Mouse (Mus musculus): ENCODE measurements around the gene Nudt13.
"Not testable (repeated sequence)": the region's sequence is repeated elsewhere in the genome, so short reads cannot be mapped to it uniquely, and the experiment has no call there.

Gene Nudt13

GRCm38 (mm10) chr14:20294117-20294892 lies at the start of gene Nudt13:
Gene Nudt13 (plus strand): TSS chr14:20294697.
- peak; percentile 97 for DNase-seq (ENCODE audit: low read depth, low spot score)

GRCm38 (mm10) chr14:20245318-20245717 lies 49.2 kb upstream of the Nudt13 start:
- DNase-seq (ENCODE audit: low read depth, low spot score), result no peak

GRCm38 (mm10) chr14:20245861-20246260 lies 48.6 kb upstream of the Nudt13 start:
- no peak for DNase-seq (ENCODE audit: low read depth, low spot score)

GRCm38 (mm10) chr14:20246811-20247266 lies 47.7 kb upstream of the Nudt13 start:
- no peak for DNase-seq (ENCODE audit: low read depth, low spot score)

- no peak for DNase-seq (ENCODE audit: low read depth, low spot score)
Measured at GRCm38 (mm10) chr14:20248001-20248400, 46.5 kb upstream of the Nudt13 start.

GRCm38 (mm10) chr14:20250237-20251171 lies 44.0 kb upstream of the Nudt13 start:
- DNase-seq (ENCODE audit: low read depth, low spot score), result no peak

- peak; percentile 75 for DNase-seq (ENCODE audit: low read depth, low spot score)
Measured at GRCm38 (mm10) chr14:20258185-20259113, 36.0 kb upstream of the Nudt13 start.

GRCm38 (mm10) chr14:20262346-20262745 lies 32.2 kb upstream of the Nudt13 start:
- DNase-seq (ENCODE audit: low read depth, low spot score), result no peak

- DNase-seq (ENCODE audit: low read depth, low spot score), result no peak
Measured at GRCm38 (mm10) chr14:20268421-20268820, 26.1 kb upstream of the Nudt13 start.

- no peak for DNase-seq (ENCODE audit: low read depth, low spot score)
Measured at GRCm38 (mm10) chr14:20269082-20269809, 25.3 kb upstream of the Nudt13 start, which contains the start of gene Kcnk16. Gene Kcnk16 (minus strand): TSS chr14:20269199.

- DNase-seq (ENCODE audit: low read depth, low spot score), result no peak
Measured at GRCm38 (mm10) chr14:20291391-20291790, 3.1 kb upstream of the Nudt13 start.

GRCm38 (mm10) chr14:20294947-20295346 lies 450 bp downstream of the Nudt13 start:
- DNase-seq (ENCODE audit: low read depth, low spot score), result no peak

GRCm38 (mm10) chr14:20297616-20298015 lies 3.1 kb downstream of the Nudt13 start:
- no peak for DNase-seq (ENCODE audit: low read depth, low spot score)

- no peak for DNase-seq (ENCODE audit: low read depth, low spot score)
Measured at GRCm38 (mm10) chr14:20298131-20298530, 3.6 kb downstream of the Nudt13 start.

GRCm38 (mm10) chr14:20305085-20305484 lies 10.6 kb downstream of the Nudt13 start:
- DNase-seq (ENCODE audit: low read depth, low spot score), result not testable (repeated sequence)

- no peak for DNase-seq (ENCODE audit: low read depth, low spot score)
Measured at GRCm38 (mm10) chr14:20315137-20315536, 20.6 kb downstream of the Nudt13 start.

- peak; percentile 67 for DNase-seq (ENCODE audit: low read depth, low spot score)
Measured at GRCm38 (mm10) chr14:20319420-20319819, 24.9 kb downstream of the Nudt13 start.

GRCm38 (mm10) chr14:20324196-20324595 lies 29.7 kb downstream of the Nudt13 start:
- no peak for DNase-seq (ENCODE audit: low read depth, low spot score)

- peak; percentile 79 for DNase-seq (ENCODE audit: low read depth, low spot score)
Measured at GRCm38 (mm10) chr14:20328474-20328873, 34.0 kb downstream of the Nudt13 start.

- DNase-seq (ENCODE audit: low read depth, low spot score), result no peak
Measured at GRCm38 (mm10) chr14:20331316-20331715, 36.8 kb downstream of the Nudt13 start.

All from R1 (cell line).